Mouse (Mus musculus) NIH3T3 (cell line): ENCODE data around the gene Prrc2b.

ENCODE experiments used
- DNase-seq: peaks from one replicate; pipeline ENCODE4 v3.0.0-alpha.2; 2012; ENCODE audit warnings: low read depth

Gene Prrc2b

GRCm38 (mm10) chr2:32137667-32138266, 13.1 kb upstream of the Prrc2b start:
- peak; percentile 100 for DNase-seq

- DNase-seq = no peak
Measured at GRCm38 (mm10) chr2:32139377-32139776, 11.5 kb upstream of the Prrc2b start.

GRCm38 (mm10) chr2:32140498-32140934, 10.4 kb upstream of the Prrc2b start:
- DNase-seq = peak; percentile 74

GRCm38 (mm10) chr2:32141602-32142001, 9.3 kb upstream of the Prrc2b start:
- DNase-seq = no peak

- DNase-seq = no peak
Measured at GRCm38 (mm10) chr2:32142368-32142767, 8.5 kb upstream of the Prrc2b start.

GRCm38 (mm10) chr2:32144633-32145032, 6.2 kb upstream of the Prrc2b start:
- no peak for DNase-seq

GRCm38 (mm10) chr2:32146617-32147162, 4.2 kb upstream of the Prrc2b start:
- DNase-seq = peak; percentile 42

- no peak for DNase-seq
Measured at GRCm38 (mm10) chr2:32150135-32150534, 747 bp upstream of the Prrc2b start.

- DNase-seq = no peak
Measured at GRCm38 (mm10) chr2:32150562-32150923, 339 bp upstream of the Prrc2b start.

- peak; percentile 60 for DNase-seq
Measured at GRCm38 (mm10) chr2:32151660-32152366, 931 bp downstream of the Prrc2b start.

- no peak for DNase-seq
Measured at GRCm38 (mm10) chr2:32152367-32153034, 1.6 kb downstream of the Prrc2b start.

GRCm38 (mm10) chr2:32153041-32153790, 2.3 kb downstream of the Prrc2b start:
- peak; percentile 67 for DNase-seq

GRCm38 (mm10) chr2:32153791-32154119, 2.9 kb downstream of the Prrc2b start:
- no peak for DNase-seq

- DNase-seq = no peak
Measured at GRCm38 (mm10) chr2:32154334-32154997, 3.6 kb downstream of the Prrc2b start.

- no peak for DNase-seq
Measured at GRCm38 (mm10) chr2:32154998-32155541, 4.2 kb downstream of the Prrc2b start.

GRCm38 (mm10) chr2:32155614-32156013, 4.7 kb downstream of the Prrc2b start:
- DNase-seq = no peak

GRCm38 (mm10) chr2:32156645-32157044, 5.8 kb downstream of the Prrc2b start:
- no peak for DNase-seq

GRCm38 (mm10) chr2:32157328-32157727, 6.4 kb downstream of the Prrc2b start:
- no peak for DNase-seq

- DNase-seq = no peak
Measured at GRCm38 (mm10) chr2:32158616-32159239, 7.8 kb downstream of the Prrc2b start.

- no peak for DNase-seq
Measured at GRCm38 (mm10) chr2:32160525-32160924, 9.6 kb downstream of the Prrc2b start.

- DNase-seq = no peak
Measured at GRCm38 (mm10) chr2:32160967-32161366, 10.1 kb downstream of the Prrc2b start.
